Mouse (Mus musculus) stomach, embryonic 16.5 days (tissue): ENCODE results near the gene Relb. TPM values are rescaled to one million over a fixed set of nuclear protein-coding genes. Genes with fewer than 3 reads are reported as not detected.

Experiments
- ATAC-seq: fragments of 200-750 bp; cut with Nextera tagmentation; 2 replicates; pipeline ENCODE4 v1.8.0; 2017; ENCODE audit warnings: moderate number of reproducible peaks, moderate TSS enrichment; ENCODE audit not compliant: insufficient read depth, low FRiP score
- H3K27ac ChIP-seq: fragments of 300-500 bp; sonication (generic); 2 replicates; pipeline ENCODE4 v1.5.1; 2014; ENCODE audit warnings: low read length
- H3K27me3 ChIP-seq: fragments of 300-500 bp; sonication (generic); 2 replicates; pipeline ENCODE4 v1.6.1; 2014; ENCODE audit warnings: low read length, control low read depth, mixed read lengths; ENCODE audit not compliant: control insufficient read depth, insufficient read depth
- H3K36me3 ChIP-seq: fragments of 300-500 bp; sonication (generic); 2 replicates; pipeline ENCODE4 v1.6.1; 2014; ENCODE audit warnings: low read length; ENCODE audit not compliant: control insufficient read depth, insufficient read depth
- H3K4me1 ChIP-seq: fragments of 300-500 bp; sonication (generic); 2 replicates; pipeline ENCODE4 v1.6.1; 2014; ENCODE audit warnings: low read length, control low read depth, mixed read lengths; ENCODE audit not compliant: control insufficient read depth, insufficient read depth
- H3K4me2 ChIP-seq: fragments of 300-500 bp; sonication (generic); 2 replicates; pipeline ENCODE4 v1.6.1; 2014; ENCODE audit warnings: low read depth, low read length, mixed read lengths
- H3K4me3 ChIP-seq: fragments of 300-500 bp; sonication (generic); replicated peaks from 2 replicates; pipeline ENCODE4 v1.5.1; 2014; ENCODE audit warnings: mild to moderate bottlenecking, low read length
- H3K9ac ChIP-seq: fragments of 300-500 bp; sonication (generic); 2 replicates; pipeline ENCODE4 v1.6.1; 2014; ENCODE audit warnings: low read length
- H3K9me3 ChIP-seq: fragments of 300-500 bp; sonication (generic); replicated peaks from 2 replicates; pipeline ENCODE4 v1.6.1; 2016; ENCODE audit warnings: low read length, control low read depth; ENCODE audit not compliant: control insufficient read depth
- whole genome bisulfite sequencing: fragments of 180-500 bp; shearing (Covaris S2); extraction: QIAGEN DNeasy Blood & Tissue Kit; methylation state at CpG from one replicate; pipeline ENCODE4 v1.1.7; 2014; 5-methylcytosine and 5-hydroxymethylcytosine counted together
- polyA plus RNA-seq: library from polyadenylated mRNA; unstranded; fragments of >200 nt; fragmentation: Nextera tagmentation; extraction: Ambion mirVana; gene quantifications from 2 replicates; pipeline ENCODE4 v1.2.1, GENCODE M21; 2015

Relb gene
- polyA plus RNA-seq, 1 experiment from 2014 or later, result 9.0 TPM

GRCm38 (mm10) chr7:19666750-19667149, 37.5 kb upstream of the Relb start:
- H3K36me3 ChIP-seq, result no peaks in the 10 kb centered on the region
- no peak overlapping the region for H3K4me3 ChIP-seq
- no peak overlapping the region for H3K9ac ChIP-seq
- WGBS, result 61% methylated on average over 3 of the region's 3 CpGs
- H3K27ac ChIP-seq, result no peak overlapping the region
- no peaks in the 10 kb centered on the region for H3K27me3 ChIP-seq
- no peak overlapping the region for H3K4me2 ChIP-seq
- H3K4me1 ChIP-seq, result peaks cover 16% of the 10 kb centered on the region
- no peak for ATAC-seq
- no peaks in the 10 kb centered on the region for H3K9me3 ChIP-seq

- Histone ChIP-seq H3K4me3 (peak within 1 kb of the TSS; percentile 99), H3K27me3 (no peaks in the 10 kb centered on the region), H3K9ac (peak within 1 kb of the TSS; percentile 91), H3K4me1 (peaks cover 16% of the 10 kb centered on the region), H3K27ac (peak within 1 kb of the TSS; percentile 97), H3K4me2 (peak within 1 kb of the TSS; percentile 81), H3K9me3 (no peaks in the 10 kb centered on the region), H3K36me3 (no peaks in the 10 kb centered on the region)
- ATAC-seq, result peak; percentile 89
- under 1% methylated on average over 61 of the region's 63 CpGs for WGBS
These were observed 36.0 kb upstream of the Relb start, which contains the start of gene Clptm1 for GRCm38 (mm10) chr7:19664955-19665841. Gene Clptm1 (minus strand): TSS chr7:19665033.

- H3K4me3 ChIP-seq, result peak overlapping the region; percentile 99
- H3K4me1 ChIP-seq, result peaks cover 16% of the 10 kb centered on the region
- H3K36me3 ChIP-seq, result no peaks in the 10 kb centered on the region
- H3K9me3 ChIP-seq, result no peaks in the 10 kb centered on the region
- peak; percentile 27 for ATAC-seq
- WGBS, result under 1% methylated on average over 37 of the region's 37 CpGs
- H3K9ac ChIP-seq, result peak overlapping the region; percentile 91
- H3K4me2 ChIP-seq, result peak overlapping the region; percentile 81
- no peaks in the 10 kb centered on the region for H3K27me3 ChIP-seq
- peak overlapping the region; percentile 39; the same call in 1 of the 2 replicates for H3K27ac ChIP-seq
These were observed 35.3 kb upstream of the Relb start for GRCm38 (mm10) chr7:19664455-19664954.

- peak overlapping the region; percentile 99 for H3K4me3 ChIP-seq
- no peaks in the 10 kb centered on the region for H3K27me3 ChIP-seq
- H3K9ac ChIP-seq, result peak overlapping the region; percentile 91
- ATAC-seq, result no peak
- H3K4me2 ChIP-seq, result peak overlapping the region; percentile 81
- 7% methylated on average over 8 of the region's 8 CpGs for WGBS
- no peak overlapping the region for H3K27ac ChIP-seq
- peaks cover 11% of the 10 kb centered on the region for H3K4me1 ChIP-seq
- H3K9me3 ChIP-seq, result no peaks in the 10 kb centered on the region
- no peaks in the 10 kb centered on the region for H3K36me3 ChIP-seq
These were observed 34.7 kb upstream of the Relb start for GRCm38 (mm10) chr7:19663940-19664339.

- no peak overlapping the region for H3K4me3 ChIP-seq
- H3K4me1 ChIP-seq, result no peaks in the 10 kb centered on the region
- no peak for ATAC-seq
- H3K27ac ChIP-seq, result no peak overlapping the region
- H3K4me2 ChIP-seq, result no peak overlapping the region
- H3K36me3 ChIP-seq, result peaks cover 14% of the 10 kb centered on the region
- 93% methylated on average over 2 of the region's 2 CpGs for WGBS
- H3K9me3 ChIP-seq, result no peaks in the 10 kb centered on the region
- no peaks in the 10 kb centered on the region for H3K27me3 ChIP-seq
- H3K9ac ChIP-seq, result no peak overlapping the region
These were observed 23.4 kb upstream of the Relb start for GRCm38 (mm10) chr7:19652614-19653013.

DNA sequence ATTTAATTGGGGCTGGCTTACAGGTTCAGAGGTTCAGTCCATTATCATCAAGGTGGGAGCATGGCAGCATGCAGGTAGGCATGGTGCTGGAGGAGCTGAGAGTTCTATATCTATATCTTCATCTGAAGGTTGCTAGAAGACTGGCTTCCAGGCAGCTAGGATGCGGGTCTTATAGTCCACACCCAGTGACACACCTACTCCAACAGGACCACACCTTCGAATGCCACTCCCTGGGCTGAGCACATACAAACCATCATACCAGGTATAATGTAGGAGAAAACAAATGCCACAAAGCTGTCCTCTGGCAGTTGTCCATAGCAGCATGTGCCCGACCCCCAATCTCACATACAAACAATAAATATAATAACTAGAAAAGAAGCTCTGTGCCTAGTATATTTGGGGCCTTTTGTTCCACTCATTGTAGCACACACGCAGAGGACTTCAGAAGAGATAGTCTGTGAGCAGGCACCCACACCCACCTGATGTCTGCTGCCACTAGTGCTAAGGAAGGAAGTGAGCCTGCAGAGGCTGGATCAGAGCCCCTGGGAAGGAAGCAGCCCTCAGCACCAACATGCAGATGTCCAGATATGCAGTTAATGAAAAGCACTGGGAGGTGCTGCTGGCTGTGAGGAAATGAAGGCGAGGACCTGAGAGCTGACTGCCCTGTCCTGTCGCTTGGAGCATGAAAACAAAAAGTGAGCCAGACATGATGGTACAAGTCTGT, 22.0 kb upstream of the Relb start:
- no peak overlapping the region for H3K9ac ChIP-seq
- peaks cover 14% of the 10 kb centered on the region for H3K36me3 ChIP-seq

DNA sequence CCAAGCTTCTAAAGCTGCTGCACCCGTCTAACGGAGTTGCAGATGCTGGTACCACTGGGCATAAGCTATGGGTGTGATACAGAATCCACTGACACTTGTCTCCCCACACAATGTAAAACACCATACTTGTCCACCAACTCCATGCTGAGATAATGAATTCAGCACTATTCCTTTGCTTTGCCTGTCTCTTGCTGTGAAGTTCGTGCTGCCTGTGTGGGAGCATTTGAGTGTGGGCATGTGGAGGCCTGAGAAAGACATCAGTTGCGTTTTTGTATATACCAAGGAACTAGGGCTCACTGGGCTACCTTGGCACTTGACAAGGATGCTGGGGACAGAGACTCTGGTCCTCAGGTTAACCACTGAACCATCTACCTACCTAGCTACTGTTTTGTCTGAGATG, 12.0 kb upstream of the Relb start:
- Histone ChIP-seq H3K4me3 (no peak overlapping the region), H3K27me3 (no peaks in the 10 kb centered on the region), H3K9me3 (no peaks in the 10 kb centered on the region), H3K27ac (no peak overlapping the region), H3K36me3 (peaks cover 41% of the 10 kb centered on the region), H3K9ac (no peak overlapping the region), H3K4me1 (no peaks in the 10 kb centered on the region), H3K4me2 (no peak overlapping the region)
- no peak for ATAC-seq
- 94% methylated on average over 4 of the region's 4 CpGs for WGBS

More for the DNA sequence above, 22.0 kb upstream of the Relb start:
- Histone ChIP-seq H3K9me3 (no peaks in the 10 kb centered on the region), H3K4me2 (no peak overlapping the region), H3K27me3 (no peaks in the 10 kb centered on the region), H3K27ac (no peak overlapping the region), H3K4me3 (no peak overlapping the region), H3K4me1 (no peaks in the 10 kb centered on the region)
- 76% methylated on average over 6 of the region's 6 CpGs for WGBS
- ATAC-seq, result no peak

GRCm38 (mm10) chr7:19635074-19635827, 6.0 kb upstream of the Relb start:
- ATAC-seq, result no peak
- Histone ChIP-seq H3K27ac (no peak overlapping the region), H3K9ac (no peak overlapping the region), H3K9me3 (no peaks in the 10 kb centered on the region), H3K4me1 (no peaks in the 10 kb centered on the region), H3K36me3 (peaks cover 25% of the 10 kb centered on the region), H3K4me2 (no peak overlapping the region), H3K4me3 (no peak overlapping the region), H3K27me3 (no peaks in the 10 kb centered on the region)
- WGBS, result 88% methylated on average over 11 of the region's 11 CpGs
